Mouse (Mus musculus): ENCODE data around the gene Ppm1a. TPM values are rescaled to one million over a fixed set of nuclear protein-coding genes. Genes with fewer than 3 reads are reported as not detected.

Ppm1a gene
- polyA plus RNA-seq, 1 experiment from 2014 or later, result 73.8 TPM

DNA sequence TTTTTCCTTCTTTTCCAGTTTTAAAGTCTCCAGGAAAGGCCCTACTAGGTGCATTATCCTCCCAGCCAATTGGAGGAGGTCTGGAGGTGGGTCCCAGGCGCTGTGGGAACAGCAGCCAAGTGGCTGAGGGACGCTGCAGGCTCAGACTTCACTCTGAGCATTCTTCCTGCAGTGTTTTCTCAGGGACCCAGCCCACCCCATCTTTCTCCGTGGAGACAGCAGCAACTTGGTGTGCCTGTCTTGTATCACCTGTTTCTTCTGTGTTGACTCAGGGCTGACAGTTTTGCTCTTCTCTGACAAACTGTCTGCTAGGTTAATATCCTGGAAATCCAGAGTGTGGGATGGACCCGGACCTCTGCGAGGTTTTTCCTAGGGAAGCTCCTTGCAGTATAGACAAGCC is 68.4 kb downstream of the Ppm1a start:
- WGBS, result 49% methylated on average over 5 of the region's 5 CpGs

DNA sequence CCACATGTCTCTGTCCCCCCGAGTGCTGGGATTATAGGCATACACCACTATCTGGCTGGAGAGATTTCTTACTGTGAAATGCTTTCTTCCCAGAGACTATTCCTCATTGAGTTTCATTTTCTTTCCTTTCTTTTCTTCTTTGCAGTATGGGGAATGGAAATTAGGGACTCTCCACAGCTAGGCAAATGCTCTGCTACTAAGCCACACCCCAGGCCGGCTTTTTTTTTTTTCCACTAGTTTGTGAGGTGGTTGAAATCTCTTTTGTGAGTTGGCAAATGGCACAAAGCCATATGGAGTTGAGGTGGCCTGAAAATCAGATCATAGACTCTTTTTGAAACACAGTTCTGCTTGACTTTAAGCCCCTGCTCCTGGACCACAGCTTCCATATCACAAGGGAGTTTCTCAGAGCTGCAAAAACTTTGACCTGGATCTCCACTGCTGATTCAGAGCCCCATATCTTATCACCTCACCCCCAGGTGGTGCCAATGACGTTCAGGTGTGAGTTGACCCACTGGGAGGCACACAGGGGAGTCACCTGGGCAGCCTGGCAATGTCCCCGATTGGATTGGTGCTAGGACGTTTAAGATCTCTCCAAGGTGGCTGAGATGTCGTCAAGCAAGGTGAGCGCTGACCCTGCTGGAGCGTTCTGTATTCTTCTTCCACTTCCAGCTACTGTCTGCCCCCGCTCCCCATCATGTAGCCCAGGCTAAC is 71.7 kb downstream of the Ppm1a start:
- no peak overlapping the region for H3K27ac ChIP-seq (ENCODE audit: low read depth, low read length)
- peaks cover 21% of the 10 kb centered on the region for H3K27me3 ChIP-seq (ENCODE audit: control insufficient read depth, insufficient read depth, low read length)
- H3K36me3 ChIP-seq (ENCODE audit: control insufficient read depth, insufficient read depth, low read length), result no peaks in the 10 kb centered on the region
- ATAC-seq (ENCODE audit: low FRiP score, low TSS enrichment), result no peak
- H3K4me2 ChIP-seq (replicated peaks; ENCODE audit: low read depth, low read length), result no peak overlapping the region
- H3K9me3 ChIP-seq (ENCODE audit: control insufficient read depth, low read length), result no peaks in the 10 kb centered on the region
- WGBS, result 74% methylated on average over 9 of the region's 9 CpGs
- no peak overlapping the region for H3K4me3 ChIP-seq (ENCODE audit: low read length)
- no peak overlapping the region for H3K9ac ChIP-seq (ENCODE audit: low read depth, low read length)
- H3K4me1 ChIP-seq (ENCODE audit: control insufficient read depth, insufficient read depth, low read length), result peaks cover 6% of the 10 kb centered on the region; the same call in 1 of the 2 replicates

More for the DNA sequence above, 68.4 kb downstream of the Ppm1a start:
- H3K27me3 ChIP-seq (ENCODE audit: control insufficient read depth, insufficient read depth, low read length), result no peaks in the 10 kb centered on the region
- no peak for ATAC-seq (ENCODE audit: low FRiP score, low TSS enrichment)
- H3K4me1 ChIP-seq (ENCODE audit: control insufficient read depth, insufficient read depth, low read length), result no peaks in the 10 kb centered on the region
- H3K27ac ChIP-seq (ENCODE audit: low read depth, low read length), result no peak overlapping the region
- no peak overlapping the region for H3K4me3 ChIP-seq (ENCODE audit: low read length)
- H3K9me3 ChIP-seq (ENCODE audit: control insufficient read depth, low read length), result no peaks in the 10 kb centered on the region
- H3K9ac ChIP-seq (ENCODE audit: low read depth, low read length), result no peak overlapping the region
- H3K36me3 ChIP-seq (ENCODE audit: control insufficient read depth, insufficient read depth, low read length), result no peaks in the 10 kb centered on the region
- no peak overlapping the region for H3K4me2 ChIP-seq (replicated peaks; ENCODE audit: low read depth, low read length)

- Histone ChIP-seq H3K4me2 (replicated peaks; ENCODE audit: low read depth, low read length) (no peak overlapping the region), H3K4me3 (ENCODE audit: low read length) (no peak overlapping the region), H3K4me1 (ENCODE audit: control insufficient read depth, insufficient read depth, low read length) (peaks cover 6% of the 10 kb centered on the region; the same call in 1 of the 2 replicates), H3K9me3 (ENCODE audit: control insufficient read depth, low read length) (no peaks in the 10 kb centered on the region), H3K9ac (ENCODE audit: low read depth, low read length) (no peak overlapping the region), H3K27me3 (ENCODE audit: control insufficient read depth, insufficient read depth, low read length) (peaks cover 21% of the 10 kb centered on the region), H3K36me3 (ENCODE audit: control insufficient read depth, insufficient read depth, low read length) (no peaks in the 10 kb centered on the region), H3K27ac (ENCODE audit: low read depth, low read length) (no peak overlapping the region)
- ATAC-seq (ENCODE audit: low FRiP score, low TSS enrichment), result no peak
- 58% methylated on average over 20 of the region's 20 CpGs for whole genome bisulfite sequencing
Observed at GRCm38 (mm10) chr12:72829777-72830176, 72.5 kb downstream of the Ppm1a start.

DNA sequence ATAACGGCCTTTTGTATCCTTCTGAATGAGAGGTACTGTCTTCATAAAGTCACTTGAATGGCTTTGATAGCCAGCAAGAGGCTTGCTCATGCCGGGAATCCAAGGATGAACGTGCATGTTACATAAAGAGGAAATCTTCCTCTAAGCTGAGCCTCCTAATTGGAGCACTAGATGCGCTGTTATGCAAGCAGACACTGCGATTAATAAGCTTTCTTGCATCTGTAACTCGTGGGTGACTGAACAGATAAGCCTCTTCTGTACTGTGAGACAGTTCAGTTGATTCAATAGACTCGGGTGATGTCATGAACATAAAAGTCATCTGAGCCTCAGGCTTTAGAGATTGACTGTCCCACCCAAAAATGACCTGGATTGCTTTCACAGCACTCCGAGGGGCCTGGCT is 73.1 kb downstream of the Ppm1a start:
- Histone ChIP-seq H3K9ac (ENCODE audit: low read depth, low read length) (no peak overlapping the region), H3K9me3 (ENCODE audit: control insufficient read depth, low read length) (no peaks in the 10 kb centered on the region; the same call in 1 of the 2 replicates), H3K36me3 (ENCODE audit: control insufficient read depth, insufficient read depth, low read length) (no peaks in the 10 kb centered on the region), H3K27me3 (ENCODE audit: control insufficient read depth, insufficient read depth, low read length) (peaks cover 21% of the 10 kb centered on the region), H3K4me3 (ENCODE audit: low read length) (no peak overlapping the region), H3K27ac (ENCODE audit: low read depth, low read length) (no peak overlapping the region), H3K4me1 (ENCODE audit: control insufficient read depth, insufficient read depth, low read length) (peaks cover 6% of the 10 kb centered on the region; the same call in 1 of the 2 replicates), H3K4me2 (replicated peaks; ENCODE audit: low read depth, low read length) (no peak overlapping the region)
- WGBS, result 72% methylated on average over 8 of the region's 8 CpGs
- ATAC-seq (ENCODE audit: low FRiP score, low TSS enrichment), result no peak

GRCm38 (mm10) chr12:72831711-72832432 is 74.6 kb downstream of the Ppm1a start:
- H3K9ac ChIP-seq (ENCODE audit: low read depth, low read length), result peak overlapping the region; percentile 42; the same call in 1 of the 2 replicates

GRCm38 (mm10) chr12:72834773-72835517 is 77.7 kb downstream of the Ppm1a start:
- Histone ChIP-seq H3K4me1 (ENCODE audit: control insufficient read depth, insufficient read depth, low read length) (peaks cover 6% of the 10 kb centered on the region; the same call in 1 of the 2 replicates), H3K9me3 (ENCODE audit: control insufficient read depth, low read length) (no peaks in the 10 kb centered on the region; the same call in 1 of the 2 replicates), H3K4me3 (ENCODE audit: low read length) (no peak overlapping the region), H3K27me3 (ENCODE audit: control insufficient read depth, insufficient read depth, low read length) (peaks cover 21% of the 10 kb centered on the region), H3K36me3 (ENCODE audit: control insufficient read depth, insufficient read depth, low read length) (no peaks in the 10 kb centered on the region), H3K4me2 (replicated peaks; ENCODE audit: low read depth, low read length) (no peak overlapping the region), H3K27ac (ENCODE audit: low read depth, low read length) (no peak overlapping the region), H3K9ac (ENCODE audit: low read depth, low read length) (no peak overlapping the region)
- no peak for ATAC-seq (ENCODE audit: low FRiP score, low TSS enrichment)
- WGBS, result 79% methylated on average over 14 of the region's 14 CpGs

More at GRCm38 (mm10) chr12:72831711-72832432, 74.6 kb downstream of the Ppm1a start:
- no peaks in the 10 kb centered on the region for H3K36me3 ChIP-seq (ENCODE audit: control insufficient read depth, insufficient read depth, low read length)
- peak; percentile 53; the same call in 1 of the 2 replicates for ATAC-seq (ENCODE audit: low FRiP score, low TSS enrichment)
- H3K9me3 ChIP-seq (ENCODE audit: control insufficient read depth, low read length), result no peaks in the 10 kb centered on the region; the same call in 1 of the 2 replicates
- WGBS, result 6% methylated on average over 39 of the region's 42 CpGs
- peak overlapping the region; percentile 69 for H3K4me2 ChIP-seq (replicated peaks; ENCODE audit: low read depth, low read length)
- H3K27ac ChIP-seq (ENCODE audit: low read depth, low read length), result no peak overlapping the region
- H3K4me3 ChIP-seq (ENCODE audit: low read length), result peak overlapping the region; percentile 33
- peaks cover 6% of the 10 kb centered on the region; the same call in 1 of the 2 replicates for H3K4me1 ChIP-seq (ENCODE audit: control insufficient read depth, insufficient read depth, low read length)
- peaks cover 21% of the 10 kb centered on the region for H3K27me3 ChIP-seq (ENCODE audit: control insufficient read depth, insufficient read depth, low read length)

DNA sequence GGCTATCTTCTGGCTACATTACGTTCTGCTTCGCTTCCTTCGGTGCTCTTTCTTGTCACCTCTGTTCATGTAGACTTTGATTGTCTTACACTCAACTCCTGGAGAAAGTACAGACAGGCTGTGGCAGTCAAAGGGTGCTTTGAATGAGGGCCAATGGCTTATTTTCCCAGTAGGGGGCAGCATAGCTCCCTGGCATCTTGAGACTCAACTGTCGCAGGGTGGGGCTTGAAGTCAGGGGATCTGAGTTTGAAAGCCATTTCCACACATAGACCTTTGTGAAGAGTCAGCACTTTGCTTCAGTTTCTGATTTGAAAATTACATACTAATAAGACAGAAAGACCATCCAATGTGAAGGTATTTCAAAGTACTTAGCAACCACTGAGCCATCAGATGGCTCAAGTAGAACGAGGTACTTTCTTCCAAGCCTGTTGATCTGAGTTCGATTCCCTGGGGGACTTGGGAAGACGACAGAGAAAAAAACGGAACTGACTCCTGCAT is 78.3 kb downstream of the Ppm1a start:
- Histone ChIP-seq H3K27me3 (ENCODE audit: control insufficient read depth, insufficient read depth, low read length) (peaks cover 21% of the 10 kb centered on the region), H3K4me1 (ENCODE audit: control insufficient read depth, insufficient read depth, low read length) (peaks cover 6% of the 10 kb centered on the region; the same call in 1 of the 2 replicates), H3K9ac (ENCODE audit: low read depth, low read length) (no peak overlapping the region), H3K4me3 (ENCODE audit: low read length) (no peak overlapping the region), H3K27ac (ENCODE audit: low read depth, low read length) (no peak overlapping the region), H3K36me3 (ENCODE audit: control insufficient read depth, insufficient read depth, low read length) (no peaks in the 10 kb centered on the region), H3K4me2 (replicated peaks; ENCODE audit: low read depth, low read length) (no peak overlapping the region), H3K9me3 (ENCODE audit: control insufficient read depth, low read length) (no peaks in the 10 kb centered on the region; the same call in 1 of the 2 replicates)
- no peak for ATAC-seq (ENCODE audit: low FRiP score, low TSS enrichment)
- WGBS, result 87% methylated on average over 8 of the region's 8 CpGs

GRCm38 (mm10) chr12:72837302-72837701 is 80.0 kb downstream of the Ppm1a start:
- peaks cover 3% of the 10 kb centered on the region for H3K9me3 ChIP-seq (ENCODE audit: control insufficient read depth, low read length)
- no peak overlapping the region for H3K4me3 ChIP-seq (ENCODE audit: low read length)
- WGBS, result 78% methylated on average over 4 of the region's 4 CpGs
- H3K36me3 ChIP-seq (ENCODE audit: control insufficient read depth, insufficient read depth, low read length), result no peaks in the 10 kb centered on the region
- ATAC-seq (ENCODE audit: low FRiP score, low TSS enrichment), result no peak
- H3K4me2 ChIP-seq (replicated peaks; ENCODE audit: low read depth, low read length), result no peak overlapping the region
- no peaks in the 10 kb centered on the region for H3K4me1 ChIP-seq (ENCODE audit: control insufficient read depth, insufficient read depth, low read length)
- no peak overlapping the region for H3K27ac ChIP-seq (ENCODE audit: low read depth, low read length)
- peaks cover 11% of the 10 kb centered on the region for H3K27me3 ChIP-seq (ENCODE audit: control insufficient read depth, insufficient read depth, low read length)
- H3K9ac ChIP-seq (ENCODE audit: low read depth, low read length), result no peak overlapping the region

Data from kidney, embryonic 14.5 days (tissue).